Mouse (Mus musculus): ENCODE measurements around the gene Usp38.

The Usp38 gene

DNA sequence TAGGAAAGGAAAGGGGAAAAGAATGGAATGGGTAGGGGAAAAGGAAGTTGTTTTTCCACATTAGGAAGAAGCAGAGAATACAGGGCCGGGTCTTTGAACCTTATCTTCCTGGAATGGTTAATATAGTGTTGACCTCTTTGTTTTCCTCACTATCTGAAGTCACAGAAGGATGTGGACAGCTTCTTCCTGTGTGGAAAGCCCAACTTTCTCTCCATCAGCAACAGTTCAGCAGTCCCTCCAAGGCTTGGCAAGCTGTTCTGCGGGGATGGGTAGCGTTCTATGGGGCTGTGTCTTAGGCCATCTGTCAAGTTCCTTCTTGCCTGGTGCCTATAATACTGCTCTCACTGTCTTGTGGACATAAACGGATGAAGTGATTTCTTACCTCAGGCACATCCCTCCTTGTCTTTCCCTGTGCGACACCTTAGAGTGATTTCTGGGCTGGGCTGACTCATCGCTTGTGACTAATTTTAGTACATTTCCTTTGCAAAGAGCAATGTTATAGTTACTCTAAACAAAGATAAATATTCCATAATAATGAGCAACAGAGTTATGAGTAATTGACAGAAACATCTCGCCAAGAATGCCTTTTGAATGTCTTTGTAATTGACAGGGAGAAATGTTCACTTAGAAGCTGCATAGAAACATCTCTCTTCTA lies 52.7 kb downstream of the Usp38 start:
- no peak for DNase-seq (ENCODE audit: low spot score)

DNA sequence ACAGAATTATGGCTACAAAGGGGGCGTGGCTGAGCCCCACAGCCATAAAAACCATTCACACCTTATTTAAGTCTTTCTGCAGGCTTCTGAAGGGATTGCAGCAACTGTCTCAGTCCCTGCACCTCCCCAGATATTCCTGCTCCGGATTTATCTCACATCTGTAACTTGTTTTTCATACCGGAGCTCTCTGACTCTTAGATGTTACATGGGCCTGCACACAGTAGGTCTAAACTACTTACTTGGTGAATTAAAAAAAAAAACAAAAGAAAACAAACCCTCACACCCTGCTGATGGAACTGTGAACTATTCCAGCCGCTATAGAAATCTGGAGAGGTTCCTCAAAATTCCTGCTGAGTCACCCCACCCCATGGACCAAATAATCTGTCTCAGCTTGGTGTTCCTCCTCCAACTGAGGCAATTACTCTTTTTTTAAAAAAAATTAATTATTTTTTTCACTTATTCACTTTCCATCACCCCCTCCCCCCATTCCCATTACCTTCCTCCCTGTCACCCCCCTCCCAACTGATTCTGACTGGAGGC lies 53.6 kb downstream of the Usp38 start:
- no peak for DNase-seq (ENCODE audit: low spot score)

DNA sequence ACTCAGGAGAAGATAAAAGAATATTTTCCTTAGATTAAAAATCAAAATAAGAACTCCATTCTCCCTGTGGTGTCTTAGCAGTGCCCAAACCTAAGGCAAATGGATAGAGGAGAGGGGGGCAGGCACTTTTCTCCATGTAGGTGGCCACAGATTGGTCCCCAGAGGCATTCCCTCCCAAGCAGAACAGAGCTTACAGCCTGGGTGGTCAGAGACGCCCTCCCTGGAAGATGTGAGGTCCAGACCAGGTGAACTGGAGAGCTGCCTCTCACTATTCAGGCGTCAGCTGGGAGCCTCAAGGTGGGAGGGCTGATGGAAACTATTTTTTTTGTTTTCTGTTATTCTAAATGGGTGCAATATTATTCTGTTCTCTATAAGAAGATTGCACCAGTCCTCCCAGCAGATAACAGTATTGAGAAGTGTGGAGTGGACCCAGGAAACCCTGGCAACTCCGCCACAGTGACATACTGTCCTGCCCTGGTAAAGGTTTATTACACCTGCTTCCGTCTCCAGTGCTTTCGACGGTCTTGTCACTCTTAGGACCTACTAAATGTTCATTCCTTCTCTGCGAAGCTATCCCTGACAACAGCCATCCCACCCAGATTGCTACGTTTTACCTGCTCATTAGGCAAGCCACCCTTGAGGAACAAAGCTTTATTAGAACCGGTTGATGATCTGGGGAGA lies 55.0 kb downstream of the Usp38 start:
- no peak for DNase-seq (ENCODE audit: low spot score)

DNA sequence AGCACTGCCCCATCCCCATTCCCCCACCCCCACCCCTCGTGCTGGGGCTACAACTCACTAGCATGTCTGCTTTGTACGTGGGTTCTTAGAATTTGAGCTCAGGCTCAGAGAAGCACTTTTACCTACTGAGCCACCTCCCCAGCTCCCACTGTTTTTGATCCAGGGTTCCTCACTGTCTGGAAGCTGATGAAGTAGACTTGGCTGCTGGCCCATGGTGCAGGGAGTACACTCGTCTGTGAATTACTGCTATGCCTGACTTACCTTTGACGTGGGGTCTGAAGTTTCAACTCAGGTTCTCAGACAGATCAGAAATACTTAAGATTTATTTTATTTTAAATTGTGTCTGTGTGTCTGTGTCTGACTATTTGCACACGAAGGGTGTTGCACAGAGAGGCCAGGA lies 57.0 kb downstream of the Usp38 start:
- DNase-seq (ENCODE audit: low spot score), result no peak

DNA sequence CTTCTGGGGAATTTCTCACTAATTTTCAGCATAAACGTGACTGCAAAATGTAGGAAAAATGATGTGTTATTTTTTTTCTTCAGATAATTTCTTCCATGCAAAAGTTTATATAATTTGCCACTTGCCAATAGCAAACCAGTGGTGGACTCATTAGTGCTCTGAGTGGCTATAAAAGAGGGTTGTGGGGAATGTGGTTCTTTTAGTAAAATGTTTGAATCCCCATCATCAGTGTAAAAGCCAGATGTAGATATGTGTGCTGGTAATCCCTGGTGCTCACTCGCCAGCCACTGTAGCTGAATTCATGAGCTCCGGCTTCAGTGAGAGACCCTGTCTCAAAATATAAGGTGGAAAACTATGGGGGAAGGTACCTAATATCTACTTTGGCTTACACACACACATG lies 61.8 kb downstream of the Usp38 start:
- DNase-seq (ENCODE audit: low spot score), result no peak

DNA sequence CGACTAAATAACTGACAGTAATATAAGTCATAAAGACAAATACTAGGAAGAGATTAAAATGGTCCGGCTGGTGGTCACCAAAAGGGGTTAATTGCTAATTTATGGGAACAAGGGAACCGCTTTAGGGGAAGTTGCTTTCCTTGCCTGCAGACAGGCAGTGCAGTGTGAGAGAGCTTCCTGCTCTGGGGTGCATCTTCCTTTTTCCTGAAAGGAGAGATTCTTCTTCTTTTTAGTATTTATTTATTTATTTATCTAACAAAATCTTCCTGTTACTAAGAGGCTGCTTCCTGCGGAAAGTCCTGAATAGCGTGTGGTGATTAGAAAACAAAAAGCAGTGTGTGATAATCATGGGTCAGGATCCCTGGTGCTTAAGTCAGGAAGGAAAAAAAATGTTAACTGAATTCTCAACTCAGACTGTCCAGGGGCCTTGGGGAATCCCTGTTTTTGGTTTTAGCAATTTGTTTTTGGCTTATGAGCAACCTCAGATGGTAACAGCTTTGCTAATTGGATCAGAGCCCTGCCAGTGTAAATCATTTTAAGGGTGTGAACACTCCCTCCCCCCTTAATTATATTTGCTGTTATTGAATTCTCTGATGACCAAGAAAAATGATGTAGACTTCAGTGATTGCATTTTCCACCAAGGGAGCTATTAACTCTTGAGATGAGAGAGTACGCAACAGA lies 62.4 kb downstream of the Usp38 start:
- DNase-seq (ENCODE audit: low spot score), result no peak

DNA sequence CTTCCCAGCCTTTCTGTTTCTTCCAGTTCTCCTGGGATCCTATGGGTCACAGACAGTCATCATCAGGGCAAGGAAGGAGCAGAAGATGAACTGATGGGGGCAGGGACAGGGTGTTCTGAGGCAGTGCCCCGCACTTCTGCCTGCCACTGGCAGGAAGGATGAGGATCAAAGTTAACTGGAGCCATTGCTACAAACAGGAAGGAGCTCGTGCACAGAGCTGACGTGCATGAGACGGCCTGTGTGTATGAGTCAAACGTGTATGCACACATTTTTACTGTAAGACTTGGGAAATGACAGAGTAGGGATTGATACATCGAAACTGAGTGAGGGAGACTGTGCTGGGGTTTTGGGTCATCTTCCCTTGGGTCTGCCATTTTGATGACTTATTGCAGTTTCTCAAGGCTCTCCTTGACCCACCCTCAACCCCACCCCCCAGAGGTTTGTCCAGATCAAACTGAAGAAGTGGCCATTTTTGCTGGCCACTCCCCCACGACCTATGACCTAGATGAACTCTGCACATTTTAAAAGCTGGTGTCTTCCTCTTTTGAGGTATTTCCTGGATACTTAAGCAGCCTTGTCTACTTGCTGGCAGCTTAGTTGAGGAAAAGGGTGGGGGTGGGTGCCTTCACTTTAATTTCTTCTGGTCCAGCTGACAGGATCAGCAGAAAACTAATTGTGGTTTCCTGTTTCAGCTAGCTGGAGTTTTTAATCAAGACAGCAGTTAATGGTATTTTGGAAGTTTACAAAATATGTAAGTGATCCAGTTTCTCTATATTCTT lies 66.1 kb downstream of the Usp38 start:
- peak; percentile 26 for DNase-seq (ENCODE audit: low spot score)

DNA sequence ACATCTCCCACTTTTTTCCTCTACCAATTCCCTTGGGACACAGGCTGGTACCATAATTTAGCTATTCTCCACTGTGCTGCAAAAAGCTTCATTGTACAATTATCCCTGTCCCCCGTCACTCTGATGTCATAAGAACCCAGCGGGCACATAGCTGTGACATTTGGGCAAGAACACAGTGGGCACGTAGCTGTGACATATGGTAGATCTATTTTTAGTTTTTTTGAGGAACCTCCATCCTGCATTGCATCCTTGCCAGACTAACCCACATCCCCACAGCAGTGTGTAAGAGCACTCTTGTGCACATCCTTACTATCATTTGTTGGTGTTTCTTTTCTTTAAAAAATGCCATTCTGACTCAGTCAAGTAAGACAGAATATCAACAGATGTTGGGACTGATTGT lies 71.0 kb downstream of the Usp38 start:
- DNase-seq (ENCODE audit: low spot score), result no peak

DNA sequence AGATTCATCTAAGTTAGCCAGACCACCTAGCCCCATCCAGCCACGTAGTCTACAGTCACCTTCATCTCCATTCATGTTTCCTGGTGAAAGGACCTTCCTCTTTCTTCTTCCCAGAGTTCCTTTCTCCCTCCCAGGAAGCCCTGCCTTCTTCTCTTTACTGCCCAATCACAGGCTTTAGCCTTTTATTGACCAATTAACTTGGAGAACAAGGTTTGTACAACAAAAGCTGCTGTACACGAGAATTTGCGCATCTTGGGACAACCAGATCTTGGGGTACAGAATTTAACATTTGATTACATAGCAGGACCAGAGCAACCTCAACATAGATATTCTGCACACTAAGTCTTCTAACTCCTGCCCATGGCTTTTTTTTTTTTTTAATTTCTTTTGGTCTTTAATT lies 73.1 kb downstream of the Usp38 start:
- no peak for DNase-seq (ENCODE audit: low spot score)

DNA sequence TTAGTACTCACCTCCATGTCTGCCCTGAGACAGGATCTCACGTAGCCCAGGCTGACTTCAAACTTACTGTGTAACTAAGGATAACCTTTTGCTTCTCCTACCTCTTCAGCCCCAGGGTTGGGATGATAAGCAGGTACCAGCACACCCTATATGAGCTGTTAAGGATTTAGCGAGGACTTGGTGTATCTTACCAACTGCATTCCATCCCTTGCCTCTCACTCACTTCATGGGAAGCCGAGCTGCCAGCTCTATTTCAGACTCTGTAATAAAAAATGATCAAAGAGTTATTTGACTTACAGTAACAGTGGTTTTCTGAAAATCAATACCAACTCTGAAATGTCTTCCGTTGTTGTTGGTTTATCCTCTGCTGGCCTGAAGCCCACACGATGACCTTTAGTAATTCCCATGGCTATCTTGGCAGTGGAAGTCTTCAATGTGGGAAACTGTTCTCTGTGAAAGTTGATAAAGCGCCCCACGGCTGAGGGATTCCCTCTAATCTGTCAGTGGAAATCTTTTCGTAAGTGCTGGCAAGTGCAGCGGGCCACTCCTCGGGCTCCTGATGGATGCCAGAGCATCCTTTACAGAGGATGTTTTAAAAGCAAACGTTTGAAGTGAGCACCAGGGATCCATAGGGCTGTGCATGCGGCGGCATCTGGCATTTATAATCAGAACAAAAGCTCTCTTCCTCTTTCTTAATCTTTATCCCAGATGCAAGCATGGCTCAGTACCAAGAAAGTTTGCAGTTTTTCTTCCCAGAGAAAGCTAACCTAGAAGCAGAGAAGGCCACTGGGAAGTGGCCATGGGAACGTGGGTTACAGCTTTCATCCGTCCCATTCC lies 76.7 kb downstream of the Usp38 start:
- no peak for DNase-seq (ENCODE audit: low spot score)
